Mouse (Mus musculus) MEL (cell line): ENCODE measurements around the gene Ctsw. TPM values are rescaled to one million over a fixed set of nuclear protein-coding genes. Genes with fewer than 3 reads are reported as not detected.

ENCODE experiments used
- DNase-seq: peaks from one replicate; pipeline ENCODE4 v3.0.0; 2011; ENCODE audit warnings: low read depth, low spot score
- H3K27ac ChIP-seq: 2 replicates; pipeline ENCODE4 v1.5.1; 2012; ENCODE audit warnings: low read depth, mild to moderate bottlenecking, control low read depth, low read length, moderate library complexity; ENCODE audit not compliant: control insufficient read depth
- H3K27me3 ChIP-seq, 2 experiments: fragments of 150-350 bp in 1 of 2; sonication (generic) in 1 of 2; 2 replicates each; pipeline ENCODE4 v1.6.1; 2012; ENCODE audit warnings: low read length in 2 of 2, mild to moderate bottlenecking in 2 of 2, improper control_type of control experiment in 1 of 2, moderate library complexity in 1 of 2; ENCODE audit not compliant: insufficient read depth in 2 of 2, control insufficient read depth in 1 of 2
- H3K36me3 ChIP-seq, 2 experiments: 2 replicates each; pipeline ENCODE4 v1.6.1; 2012 to 2014; ENCODE audit warnings: low read length in 2 of 2, improper control_type of control experiment in 1 of 2, inconsistent platforms in 1 of 2, mild to moderate bottlenecking in 1 of 2; ENCODE audit not compliant: insufficient read depth in 2 of 2, control insufficient read depth in 1 of 2
- H3K4me1 ChIP-seq, 2 experiments: fragments of 150-350 bp in 1 of 2; sonication (generic) in 1 of 2; 2 replicates each; pipeline ENCODE4 v1.6.1; 2012; ENCODE audit warnings: low read length in 2 of 2, improper control_type of control experiment in 1 of 2, mild to moderate bottlenecking in 1 of 2; ENCODE audit not compliant: insufficient read depth in 2 of 2, control insufficient read depth in 1 of 2
- H3K4me3 ChIP-seq, 2 experiments: fragments of 150-350 bp in 1 of 2; sonication (generic) in 1 of 2; 2 replicates each; pipeline ENCODE4 v1.5.1; 2012; ENCODE audit warnings: low read depth in 2 of 2, low read length in 2 of 2, mild to moderate bottlenecking in 2 of 2, moderate library complexity in 2 of 2, control low read depth in 1 of 2, improper control_type of control experiment in 1 of 2; ENCODE audit not compliant: control insufficient read depth in 1 of 2, insufficient read depth in 1 of 2
- H3K79me2 ChIP-seq: 2 replicates; pipeline ENCODE4 v1.6.1; 2012; ENCODE audit warnings: mild to moderate bottlenecking, low read length, moderate library complexity; ENCODE audit not compliant: control insufficient read depth, poor library complexity, insufficient read depth
- H3K9ac ChIP-seq: 2 replicates; pipeline ENCODE4 v1.6.1; 2012; ENCODE audit warnings: low read depth, mild to moderate bottlenecking, control low read depth, low read length, moderate library complexity; ENCODE audit not compliant: control insufficient read depth, poor library complexity, severe bottlenecking
- H3K9me3 ChIP-seq: fragments of 150-350 bp; sonication (generic); replicated peaks from 2 replicates; pipeline ENCODE4 v1.6.1; 2012; ENCODE audit warnings: mild to moderate bottlenecking, low read length, improper control_type of control experiment, moderate library complexity; ENCODE audit not compliant: insufficient read depth
- BHLHE40 ChIP-seq: IDR thresholded peaks from 2 replicates; pipeline ENCODE4 v1.6.1; 2012; ENCODE audit warnings: low read depth, mild to moderate bottlenecking, inconsistent platforms, low read length, improper control_type of control experiment, borderline replicate concordance
- CHD1 ChIP-seq: IDR thresholded peaks from 2 replicates; pipeline ENCODE4 v1.6.1; 2012; ENCODE audit warnings: low read depth, mild to moderate bottlenecking, inconsistent platforms, low read length, improper control_type of control experiment
- CHD2 ChIP-seq: IDR thresholded peaks from 2 replicates; pipeline ENCODE4 v1.6.1; 2011; ENCODE audit warnings: low read length, improper control_type of control experiment
- E2F4 ChIP-seq: IDR thresholded peaks from 2 replicates; pipeline ENCODE4 v1.6.1; 2011; ENCODE audit warnings: low read depth, low read length, improper control_type of control experiment, borderline replicate concordance
- ELF1 ChIP-seq: IDR thresholded peaks from 2 replicates; pipeline ENCODE4 v1.6.1; 2014; ENCODE audit warnings: low read depth, mild to moderate bottlenecking, inconsistent platforms, low read length, improper control_type of control experiment, moderate library complexity
- EP300 ChIP-seq, 2 experiments: IDR thresholded peaks; 2 replicates each; pipeline ENCODE4 v1.6.1; 2011; ENCODE audit warnings: improper control_type of control experiment in 2 of 2, low read length in 2 of 2, low read depth in 1 of 2, mild to moderate bottlenecking in 1 of 2
- ETS1 ChIP-seq: IDR thresholded peaks from 2 replicates; pipeline ENCODE4 v1.6.1; 2012; ENCODE audit warnings: low read depth, mild to moderate bottlenecking, inconsistent platforms, low read length, improper control_type of control experiment, moderate library complexity
- GATA1 ChIP-seq: IDR thresholded peaks from 2 replicates; pipeline ENCODE4 v1.6.1; 2011; ENCODE audit warnings: low read depth, low read length, improper control_type of control experiment
- HCFC1 ChIP-seq: IDR thresholded peaks from 2 replicates; pipeline ENCODE4 v1.6.1; 2012; ENCODE audit warnings: low read depth, mild to moderate bottlenecking, inconsistent platforms, low read length, improper control_type of control experiment, moderate library complexity
- JUND ChIP-seq: IDR thresholded peaks from 2 replicates; pipeline ENCODE4 v1.6.1; 2011; ENCODE audit warnings: low read depth, mild to moderate bottlenecking, improper control_type of control experiment, low read length
- KAT2A ChIP-seq: conservative IDR thresholded peaks from 2 replicates; pipeline ENCODE4 v1.6.1; 2012; ENCODE audit warnings: low read depth, low read length, improper control_type of control experiment, inconsistent platforms
- MAFK ChIP-seq: IDR thresholded peaks from 2 replicates; pipeline ENCODE4 v1.6.1; 2011; ENCODE audit warnings: low read depth, mild to moderate bottlenecking, low read length, improper control_type of control experiment, borderline replicate concordance
- MAX ChIP-seq: IDR thresholded peaks from 2 replicates; pipeline ENCODE4 v1.6.1; 2011; ENCODE audit warnings: low read length, improper control_type of control experiment
- MAZ ChIP-seq: IDR thresholded peaks from 2 replicates; pipeline ENCODE4 v1.6.1; 2012; ENCODE audit warnings: low read depth, mild to moderate bottlenecking, inconsistent platforms, low read length, improper control_type of control experiment
- MEF2A ChIP-seq: IDR thresholded peaks from 2 replicates; pipeline ENCODE4 v1.6.1; 2014; ENCODE audit warnings: low read depth, mild to moderate bottlenecking, inconsistent platforms, low read length, improper control_type of control experiment; ENCODE audit not compliant: poor library complexity, insufficient replicate concordance, severe bottlenecking; ENCODE audit errors: extremely low read depth
- MXI1 ChIP-seq: IDR thresholded peaks from 2 replicates; pipeline ENCODE4 v1.6.1; 2011; ENCODE audit warnings: mild to moderate bottlenecking, low read depth, low read length, improper control_type of control experiment
- MYB ChIP-seq: IDR thresholded peaks from 2 replicates; pipeline ENCODE4 v1.6.1; 2011; ENCODE audit warnings: mild to moderate bottlenecking, low read depth, low read length, improper control_type of control experiment
- MYC ChIP-seq: IDR thresholded peaks from 2 replicates; pipeline ENCODE4 v1.6.1; 2011; ENCODE audit warnings: low read depth, mild to moderate bottlenecking, low read length, improper control_type of control experiment, moderate library complexity
- NELFE ChIP-seq: IDR thresholded peaks from 2 replicates; pipeline ENCODE4 v1.6.1; 2011; ENCODE audit warnings: low read depth, low read length, improper control_type of control experiment
- NRF1 ChIP-seq: IDR thresholded peaks from 2 replicates; pipeline ENCODE4 v1.6.1; 2014; ENCODE audit warnings: low read depth, mild to moderate bottlenecking, inconsistent platforms, low read length, improper control_type of control experiment, moderate library complexity; ENCODE audit not compliant: poor library complexity, insufficient read depth, severe bottlenecking
- POLR2A ChIP-seq, 2 experiments: IDR thresholded peaks; 2 replicates each; pipeline ENCODE4 v1.6.1; 2011 to 2012; ENCODE audit warnings: low read length in 2 of 2, mild to moderate bottlenecking in 2 of 2, control low read depth in 1 of 2, improper control_type of control experiment in 1 of 2, low read depth in 1 of 2, moderate library complexity in 1 of 2; ENCODE audit not compliant: control insufficient read depth in 1 of 2, insufficient read depth in 1 of 2, poor library complexity in 1 of 2
- POLR2AphosphoS2 ChIP-seq: IDR thresholded peaks from 2 replicates; pipeline ENCODE4 v1.6.1; 2011; ENCODE audit warnings: low read length, improper control_type of control experiment
- POLR2AphosphoS5 ChIP-seq: IDR thresholded peaks from 2 replicates; pipeline ENCODE4 v1.6.1; 2012; ENCODE audit warnings: low read depth, borderline replicate concordance, mild to moderate bottlenecking, inconsistent platforms, low read length, moderate library complexity, mixed read lengths
- RAD21 ChIP-seq: IDR thresholded peaks from 2 replicates; pipeline ENCODE4 v1.6.1; 2011; ENCODE audit warnings: mild to moderate bottlenecking, low read depth, low read length, improper control_type of control experiment
- RCOR1 ChIP-seq: IDR thresholded peaks from 2 replicates; pipeline ENCODE4 v1.6.1; 2012; ENCODE audit warnings: low read depth, mild to moderate bottlenecking, inconsistent platforms, low read length, improper control_type of control experiment
- SIN3A ChIP-seq: IDR thresholded peaks from 2 replicates; pipeline ENCODE4 v1.6.1; 2012; ENCODE audit warnings: low read length, improper control_type of control experiment, inconsistent platforms
- SMC3 ChIP-seq: IDR thresholded peaks from 2 replicates; pipeline ENCODE4 v1.6.1; 2011; ENCODE audit warnings: low read depth, low read length, improper control_type of control experiment
- TAL1 ChIP-seq: IDR thresholded peaks from 2 replicates; pipeline ENCODE4 v1.6.1; 2012; ENCODE audit warnings: mild to moderate bottlenecking, inconsistent platforms, low read length, moderate library complexity, mixed read lengths
- TBP ChIP-seq: IDR thresholded peaks from 2 replicates; pipeline ENCODE4 v1.8.0; 2011; ENCODE audit warnings: low read depth, low read length, improper control_type of control experiment
- TCF12 ChIP-seq: IDR thresholded peaks from 2 replicates; pipeline ENCODE4 v1.6.1; 2014; ENCODE audit warnings: low read depth, mild to moderate bottlenecking, inconsistent platforms, low read length, improper control_type of control experiment, moderate library complexity
- UBTF ChIP-seq: IDR thresholded peaks from 2 replicates; pipeline ENCODE4 v1.6.1; 2012; ENCODE audit warnings: low read depth, mild to moderate bottlenecking, inconsistent platforms, low read length, improper control_type of control experiment, moderate library complexity, borderline replicate concordance; ENCODE audit not compliant: insufficient read depth
- USF1 ChIP-seq: IDR thresholded peaks from 2 replicates; pipeline ENCODE4 v1.6.1; 2014; ENCODE audit warnings: low read depth, mild to moderate bottlenecking, inconsistent platforms, low read length, improper control_type of control experiment, moderate library complexity
- USF2 ChIP-seq, 2 experiments: IDR thresholded peaks; 2 replicates each; pipeline ENCODE4 v1.6.1; 2011 to 2012; ENCODE audit warnings: improper control_type of control experiment in 2 of 2, low read length in 2 of 2, borderline replicate concordance in 1 of 2, inconsistent platforms in 1 of 2, low read depth in 1 of 2, mild to moderate bottlenecking in 1 of 2; ENCODE audit not compliant: insufficient read depth in 1 of 2
- ZC3H11A ChIP-seq: IDR thresholded peaks from 2 replicates; pipeline ENCODE4 v1.6.1; 2012; ENCODE audit warnings: low read depth, mild to moderate bottlenecking, inconsistent platforms, low read length, improper control_type of control experiment
- ZMIZ1 ChIP-seq: IDR thresholded peaks from 2 replicates; pipeline ENCODE4 v1.6.1; 2012; ENCODE audit warnings: low read depth, mild to moderate bottlenecking, inconsistent platforms, low read length, improper control_type of control experiment, moderate library complexity
- ZNF384 ChIP-seq: IDR thresholded peaks from 2 replicates; pipeline ENCODE4 v1.6.1; 2012; ENCODE audit warnings: low read depth, mild to moderate bottlenecking, inconsistent platforms, low read length, improper control_type of control experiment
- polyA plus RNA-seq, 2 experiments: library from polyadenylated mRNA; stranded (reverse) in 1 of 2; unstranded in 1 of 2; fragments of >175 nt in 1 of 2; fragments of >200 nt in 1 of 2; gene quantifications; 2 replicates each; pipeline versions ENCODE4 v1.2.1 to v1.2.4; 2012; ENCODE audit warnings: low replicate concordance in 2 of 2, low read depth in 1 of 2; ENCODE audit not compliant: insufficient read length in 2 of 2, insufficient read depth in 1 of 2, missing spikeins in 1 of 2
- total RNA-seq: library from RNA; depleted of rRNA; stranded (reverse); fragments of 300-350 nt; gene quantifications from 2 replicates; pipeline ENCODE4 v1.2.3, GENCODE M21; 2012

The Ctsw gene
- total and polyA plus RNA-seq, 3 experiments: 0.15 to 0.39 TPM; not detected in 1

DNA sequence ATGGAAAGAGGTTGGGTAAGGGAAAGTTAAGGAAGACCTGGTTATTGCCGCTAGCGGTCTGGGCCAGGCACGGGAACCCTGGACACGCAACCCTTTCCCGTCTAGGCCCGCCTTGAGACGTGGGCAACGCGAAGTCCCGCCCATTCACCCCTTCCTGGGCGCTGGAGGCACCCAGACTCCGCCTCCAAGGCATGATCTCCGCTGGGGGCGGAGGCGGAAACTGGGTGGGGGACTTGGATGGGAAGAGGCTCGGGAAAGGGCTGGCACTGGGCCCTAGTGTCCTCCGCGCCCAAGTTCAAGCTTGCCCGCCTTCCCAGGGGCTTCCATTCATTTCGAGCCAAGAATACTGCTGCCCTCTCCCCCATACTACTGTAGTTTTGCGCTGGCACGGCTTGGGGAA lies 5.4 kb upstream of the Ctsw start, which contains the start of gene Efemp2:
Efemp2 (plus strand) TSS at position 235 of the 400 bp plus-strand sequence.
- DNase-seq: peak; percentile 95
- TF ChIP-seq TAL1 (no peak), SIN3A (peak; percentile 76), MAFK (no peak), NRF1 (no peak), ETS1 (peak; percentile 43; the same call in 1 of the 2 replicates), MYB (no peak), SMC3 (no peak), UBTF (no peak), MYC (no peak), ZNF384 (no peak), POLR2AphosphoS5 (no peak), GATA1 (no peak), MAZ (peak; percentile 90), TBP (no peak; the same call in 1 of the 2 replicates), RAD21 (no peak), CHD2 (no peak), MEF2A (no peak), ELF1 (peak; percentile 81), CHD1 (no peak), NELFE (peak; percentile 62), MAX (no peak), KAT2A (peak; percentile 42; the same call in 1 of the 2 replicates), POLR2A (IDR thresholded peaks at IDR 0.05; ENCODE audit: control insufficient read depth in 1 of 2, insufficient read depth in 1 of 2, low read depth in 1 of 2, low read length in 2 of 2, poor library complexity in 1 of 2) (peak; percentile 37 to 64; a peak in 2 of 4 replicates), USF1 (peak; percentile 34; the same call in 1 of the 2 replicates), JUND (no peak), USF2 (IDR thresholded peaks at IDR 0.05; ENCODE audit: borderline replicate concordance in 1 of 2, insufficient read depth in 1 of 2, low read depth in 1 of 2, low read length in 2 of 2) (no peak), BHLHE40 (0 out of 2 replicates have a peak, but pooled peaks have one; percentile 4), MXI1 (peak; percentile 19; the same call in 1 of the 2 replicates), POLR2AphosphoS2 (peak; percentile 82), RCOR1 (0 out of 2 replicates have a peak, but pooled peaks have one; percentile 7), E2F4 (no peak), ZC3H11A (no peak), HCFC1 (peak; percentile 68), ZMIZ1 (0 out of 2 replicates have a peak, but pooled peaks have one; percentile 76), EP300 (IDR thresholded peaks at IDR 0.05; ENCODE audit: low read depth in 1 of 2, low read length in 2 of 2) (0 out of 4 replicates have a peak, but pooled peaks of 1 of the 2 experiments have one; percentile 20), TCF12 (peak; percentile 54; the same call in 1 of the 2 replicates)
- TF ChIP-seq, all 39 proteins: peak for 16
- Histone ChIP-seq H3K36me3 (peaks cover 0 to 4% of the 10 kb centered on the region in 2 experiments; a peak in 2 of 4 replicates), H3K4me1 (peaks cover 0 to 5% of the 10 kb centered on the region in 2 experiments; a peak in 1 of 4 replicates), H3K27ac (peak within 1 kb of the TSS; percentile 72), H3K27me3 (no peaks in the 10 kb centered on the region), H3K79me2 (no peaks in the 10 kb centered on the region; the same call in 1 of the 2 replicates), H3K4me3 (peak within 1 kb of the TSS; percentile 67 to 92), H3K9ac (peak within 1 kb of the TSS; percentile 78), H3K9me3 (no peaks in the 10 kb centered on the region)
